Mouse (Mus musculus) liver, embryonic 13.5 days (tissue): ENCODE measurements around the gene Rab38. TPM values are rescaled to one million over a fixed set of nuclear protein-coding genes. Genes with fewer than 3 reads are reported as not detected.

Source experiments
- ATAC-seq: fragments of 200-750 bp; cut with Nextera tagmentation; 2 replicates; pipeline ENCODE4 v1.8.0; 2017; ENCODE audit warnings: low read depth, mild to moderate bottlenecking, moderate number of reproducible peaks, moderate library complexity
- DNase-seq: peaks from one replicate; pipeline ENCODE4 v3.0.0; 2022
- H3K27ac ChIP-seq: fragments of 300-500 bp; sonication (generic); 2 replicates; pipeline ENCODE4 v1.5.1; 2015; ENCODE audit warnings: moderate library complexity, mild to moderate bottlenecking, inconsistent platforms
- H3K27me3 ChIP-seq: fragments of 300-500 bp; sonication (generic); 2 replicates; pipeline ENCODE4 v1.6.1; 2015; ENCODE audit warnings: mild to moderate bottlenecking, inconsistent platforms
- H3K36me3 ChIP-seq: fragments of 300-500 bp; sonication (generic); 2 replicates; pipeline ENCODE4 v1.6.1; 2015; ENCODE audit warnings: mild to moderate bottlenecking, inconsistent platforms
- H3K4me1 ChIP-seq: fragments of 300-500 bp; sonication (generic); replicated peaks from 2 replicates; pipeline ENCODE4 v1.6.1; 2015; ENCODE audit warnings: inconsistent platforms
- H3K4me2 ChIP-seq: fragments of 300-500 bp; sonication (generic); 2 replicates; pipeline ENCODE4 v1.6.1; 2015; ENCODE audit warnings: inconsistent platforms, mild to moderate bottlenecking, moderate library complexity
- H3K4me3 ChIP-seq: fragments of 300-500 bp; sonication (generic); replicated peaks from 2 replicates; pipeline ENCODE4 v1.5.1; 2015; ENCODE audit warnings: mild to moderate bottlenecking, inconsistent platforms
- H3K9ac ChIP-seq: fragments of 300-500 bp; sonication (generic); 2 replicates; pipeline ENCODE4 v1.6.1; 2015; ENCODE audit warnings: mild to moderate bottlenecking, inconsistent platforms
- H3K9me3 ChIP-seq: fragments of 300-500 bp; sonication (generic); replicated peaks from 2 replicates; pipeline ENCODE4 v1.6.1; 2016; ENCODE audit warnings: inconsistent platforms
- WGBS: fragments of 180-500 bp; shearing (Covaris S2); methylation state at CpG from one replicate; pipeline ENCODE4 v1.1.7; 2015; ENCODE audit not compliant: insufficient replicate concordance; 5-methylcytosine and 5-hydroxymethylcytosine counted together
- polyA plus RNA-seq: library from polyadenylated mRNA; unstranded; fragments of >200 nt; fragmentation: Nextera tagmentation; extraction: Ambion mirVana; gene quantifications from 2 replicates; pipeline ENCODE4 v1.2.1, GENCODE M21; 2015

Rab38 gene
- 4.8 and 5.2 TPM in 2 replicates for polyA plus RNA-seq

DNA sequence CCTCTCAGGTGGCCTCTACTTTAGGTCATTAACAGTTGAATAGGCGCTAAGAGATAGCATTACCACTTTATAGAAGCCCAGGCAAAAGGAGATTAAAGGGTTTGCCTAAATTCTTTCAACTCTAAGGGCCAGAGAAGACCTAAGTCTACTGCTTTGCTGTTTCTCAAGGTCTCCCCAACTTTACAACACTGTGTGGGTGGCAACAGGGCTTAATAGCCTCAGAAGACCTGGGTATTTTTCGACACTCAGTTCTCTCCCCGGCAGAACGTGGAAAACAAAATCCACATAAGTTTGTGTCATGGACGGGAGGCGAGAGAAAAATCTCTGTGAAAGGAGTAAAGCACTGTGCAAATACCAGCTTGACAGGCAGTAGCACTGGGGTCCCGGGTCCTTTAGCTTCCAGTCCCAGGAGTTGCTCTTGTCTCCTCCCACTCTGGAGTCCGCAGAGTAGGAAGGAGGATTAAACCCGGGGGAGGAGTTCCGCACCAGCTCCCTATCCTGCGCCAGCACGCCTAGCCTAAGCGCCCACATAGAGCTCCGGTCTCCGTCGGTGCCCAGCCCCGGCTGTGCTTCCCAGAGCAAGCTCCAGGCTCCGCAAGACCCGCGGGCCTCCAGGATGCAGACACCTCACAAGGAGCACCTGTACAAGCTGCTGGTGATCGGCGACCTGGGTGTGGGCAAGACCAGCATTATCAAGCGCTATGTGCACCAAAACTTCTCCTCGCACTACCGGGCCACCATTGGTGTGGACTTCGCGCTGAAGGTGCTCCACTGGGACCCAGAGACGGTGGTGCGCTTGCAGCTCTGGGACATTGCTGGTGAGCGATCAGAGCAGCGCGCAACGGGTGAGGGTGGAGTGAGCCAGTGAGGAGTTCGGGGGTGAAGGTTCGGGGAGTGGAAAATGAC is at the start of gene Rab38:
Gene Rab38, plus strand, starts transcription at position 488 of the 906 bp plus-strand sequence.
- Histone ChIP-seq H3K27me3 (no peaks in the 10 kb centered on the region), H3K27ac (no peak within 1 kb of the TSS), H3K9ac (peak within 1 kb of the TSS; percentile 62), H3K4me2 (peak within 1 kb of the TSS; percentile 75), H3K4me3 (peak within 1 kb of the TSS; percentile 60), H3K36me3 (no peaks in the 10 kb centered on the region), H3K9me3 (no peaks in the 10 kb centered on the region), H3K4me1 (peaks cover 7% of the 10 kb centered on the region)
- ATAC-seq, result peak; percentile 92
- 2% methylated on average over 35 of the region's 35 CpGs for WGBS
- DNase-seq, result peak; percentile 33

DNA sequence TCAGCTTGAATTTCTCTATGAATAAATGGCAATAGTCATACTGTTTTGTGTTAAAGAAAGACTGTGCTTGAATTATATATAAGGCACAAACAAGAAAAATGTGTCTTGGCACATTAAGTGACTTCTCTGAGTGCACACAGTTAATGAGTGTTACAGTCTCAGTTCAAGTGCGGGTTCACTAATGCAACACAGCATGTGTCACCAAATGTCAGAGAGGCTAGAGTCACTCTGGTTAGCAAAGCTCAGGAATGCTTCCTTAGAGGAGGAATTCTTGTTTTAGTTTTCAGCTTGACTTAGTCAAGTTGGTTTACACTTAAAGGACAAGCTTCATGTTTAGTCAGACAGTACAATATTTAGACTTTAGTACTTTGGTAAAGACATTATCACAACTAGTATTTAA is 35.5 kb upstream of the Rab38 start:
- Histone ChIP-seq H3K4me3 (no peak overlapping the region), H3K4me2 (no peak overlapping the region), H3K27me3 (no peaks in the 10 kb centered on the region), H3K36me3 (no peaks in the 10 kb centered on the region), H3K4me1 (no peaks in the 10 kb centered on the region), H3K27ac (no peak overlapping the region), H3K9ac (no peak overlapping the region), H3K9me3 (no peaks in the 10 kb centered on the region)
- ATAC-seq (no peak), DNase-seq (no peak)
- 83% methylated on average over 1 of the region's 1 CpGs for WGBS

DNA sequence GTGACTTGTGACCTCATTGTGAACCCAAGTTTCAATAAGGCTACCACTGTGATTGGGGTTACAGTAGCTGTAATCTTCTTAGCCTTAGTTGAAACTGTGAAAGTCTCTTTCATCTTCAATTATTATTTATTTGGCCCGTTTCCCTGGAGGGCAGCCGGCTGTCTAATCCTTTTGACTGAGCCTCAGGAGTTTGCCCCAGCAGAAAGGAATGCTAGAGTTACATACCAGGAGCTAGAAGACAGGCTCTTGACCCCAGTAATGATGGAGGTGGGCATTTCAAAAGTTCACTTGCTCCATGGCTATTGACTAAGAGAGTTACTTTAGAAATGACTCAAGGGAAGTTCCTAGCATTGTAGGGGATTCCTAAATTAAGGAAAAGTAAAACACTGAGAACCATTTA is 34.3 kb upstream of the Rab38 start:
- no peak for ATAC-seq
- DNase-seq, result no peak
- Histone ChIP-seq H3K36me3 (no peaks in the 10 kb centered on the region), H3K27ac (no peak overlapping the region), H3K4me2 (no peak overlapping the region), H3K27me3 (no peaks in the 10 kb centered on the region), H3K4me3 (no peak overlapping the region), H3K4me1 (no peaks in the 10 kb centered on the region), H3K9ac (no peak overlapping the region), H3K9me3 (no peaks in the 10 kb centered on the region)
- WGBS, result 37% methylated on average over 2 of the region's 2 CpGs

DNA sequence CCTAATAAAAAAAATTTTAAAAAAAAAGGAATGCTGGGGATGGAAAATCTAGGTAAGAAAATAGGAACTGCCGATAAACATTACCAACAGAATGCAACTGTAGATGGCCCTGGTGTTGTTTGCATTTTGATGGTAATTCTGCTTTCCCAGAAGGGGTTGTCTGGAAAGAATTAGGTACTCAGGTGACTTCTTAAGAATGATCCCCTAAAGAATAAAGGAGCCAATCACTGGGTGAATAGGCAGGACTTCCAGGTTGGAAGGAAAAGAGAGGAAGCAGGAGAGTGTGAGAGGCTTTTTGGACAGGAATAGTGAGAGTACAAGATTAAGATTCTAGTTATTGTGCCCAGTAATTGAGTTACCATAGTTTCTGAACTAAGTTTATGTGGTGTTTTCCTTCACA is 24.8 kb upstream of the Rab38 start:
- DNase-seq (no peak), ATAC-seq (no peak)
- Histone ChIP-seq H3K27ac (no peak overlapping the region), H3K27me3 (no peaks in the 10 kb centered on the region), H3K36me3 (no peaks in the 10 kb centered on the region), H3K9me3 (no peaks in the 10 kb centered on the region), H3K4me3 (no peak overlapping the region), H3K4me2 (no peak overlapping the region), H3K9ac (no peak overlapping the region), H3K4me1 (no peaks in the 10 kb centered on the region)
- 67% methylated on average over 1 of the region's 1 CpGs for WGBS

DNA sequence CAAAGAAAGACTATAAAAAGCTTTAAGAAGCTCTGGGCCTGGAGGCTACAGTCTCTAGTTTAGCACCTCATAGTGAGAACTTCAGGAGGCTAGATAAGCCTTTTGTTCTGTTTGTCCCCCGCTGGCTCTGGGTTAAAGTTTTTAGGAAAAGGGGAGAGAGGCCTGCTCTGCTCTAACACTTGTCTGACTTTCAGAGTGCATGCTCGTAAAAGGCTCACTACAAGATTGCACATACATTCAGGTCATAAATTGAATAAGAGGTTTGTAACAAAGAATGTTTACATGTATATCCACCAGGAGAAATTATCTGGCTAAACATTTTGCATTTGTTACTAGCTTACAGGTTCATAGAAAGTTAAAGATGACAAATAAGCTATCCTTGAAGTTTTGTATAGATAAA is 23.6 kb upstream of the Rab38 start:
- Histone ChIP-seq H3K9me3 (no peaks in the 10 kb centered on the region), H3K27me3 (no peaks in the 10 kb centered on the region), H3K36me3 (no peaks in the 10 kb centered on the region), H3K4me1 (no peaks in the 10 kb centered on the region), H3K4me2 (no peak overlapping the region), H3K27ac (no peak overlapping the region), H3K4me3 (no peak overlapping the region), H3K9ac (no peak overlapping the region)
- ATAC-seq (no peak), DNase-seq (no peak)
- 66% methylated on average over 2 of the region's 2 CpGs for WGBS

DNA sequence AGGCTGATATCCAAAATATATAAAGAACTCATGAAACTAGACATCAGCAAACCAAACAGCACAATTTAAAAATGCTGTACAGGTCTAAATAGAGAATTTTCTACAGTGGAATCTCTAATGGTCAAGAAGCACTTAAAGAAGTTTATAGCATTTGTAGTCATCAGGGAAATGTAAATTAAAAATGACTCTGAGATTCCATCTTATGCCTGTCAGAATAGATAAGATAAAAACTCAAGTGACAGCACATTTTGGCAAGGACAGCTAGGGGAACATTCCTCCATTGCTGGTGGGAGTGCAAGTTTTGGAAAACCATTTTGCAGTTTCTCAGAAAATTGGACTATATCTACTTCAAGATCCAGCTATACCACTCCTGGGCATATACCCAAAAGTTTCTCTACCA is 8.3 kb upstream of the Rab38 start:
- no peak for ATAC-seq
- DNase-seq, result no peak
- Histone ChIP-seq H3K4me2 (no peak overlapping the region), H3K4me3 (no peak overlapping the region), H3K9me3 (no peaks in the 10 kb centered on the region), H3K27ac (no peak overlapping the region), H3K9ac (no peak overlapping the region), H3K36me3 (no peaks in the 10 kb centered on the region), H3K4me1 (no peaks in the 10 kb centered on the region), H3K27me3 (no peaks in the 10 kb centered on the region)

DNA sequence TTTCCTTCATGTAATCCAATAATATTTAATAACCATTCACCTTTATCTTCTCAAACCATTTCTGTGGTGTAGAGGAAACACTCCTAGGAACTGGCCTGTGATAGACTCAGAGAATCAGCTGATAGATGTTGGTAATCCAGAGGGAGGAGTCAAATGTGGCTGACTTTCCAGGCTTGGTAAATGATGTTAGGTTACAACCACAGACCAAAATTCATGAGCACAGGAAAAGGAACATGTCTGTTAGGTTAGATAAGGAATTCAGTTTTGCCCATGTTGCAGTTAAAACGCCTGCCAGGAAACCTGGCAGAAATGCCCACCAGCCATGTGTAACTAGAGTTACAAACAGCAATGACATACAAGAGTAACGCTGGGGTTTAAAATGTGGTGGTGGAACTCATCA is 6.2 kb upstream of the Rab38 start:
- no peaks in the 10 kb centered on the region for H3K36me3 ChIP-seq
- no peak overlapping the region for H3K27ac ChIP-seq
- no peaks in the 10 kb centered on the region for H3K9me3 ChIP-seq
- no peaks in the 10 kb centered on the region for H3K4me1 ChIP-seq
- no peaks in the 10 kb centered on the region for H3K27me3 ChIP-seq
- WGBS, result 2% methylated on average over 2 of the region's 2 CpGs
- H3K9ac ChIP-seq, result no peak overlapping the region
- no peak overlapping the region for H3K4me3 ChIP-seq
- H3K4me2 ChIP-seq, result no peak overlapping the region
- ATAC-seq (peak; percentile 64; the same call in 1 of the 2 replicates), DNase-seq (no peak)

DNA sequence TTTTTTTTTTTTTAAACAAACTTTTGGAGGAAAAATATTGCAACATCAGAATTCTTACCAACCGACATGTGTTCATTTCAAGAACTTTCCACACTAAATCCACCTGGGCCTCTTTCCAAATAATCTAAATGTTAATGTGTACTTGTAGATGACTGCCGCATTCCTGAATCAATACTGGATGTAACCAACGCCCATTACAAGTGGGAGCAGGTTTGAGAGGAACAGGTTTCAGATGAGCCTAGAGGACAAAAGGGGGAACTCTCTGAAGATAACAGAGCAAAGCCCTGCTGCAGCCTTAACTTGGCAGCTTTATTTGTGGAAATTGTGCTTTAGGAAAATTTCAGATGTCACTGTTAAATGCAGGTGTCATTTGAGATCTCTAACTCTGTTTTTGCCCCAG is 4.3 kb upstream of the Rab38 start:
- no peak overlapping the region for H3K4me2 ChIP-seq
- no peak overlapping the region for H3K4me3 ChIP-seq
- H3K4me1 ChIP-seq, result peaks cover 5% of the 10 kb centered on the region
- H3K36me3 ChIP-seq, result no peaks in the 10 kb centered on the region
- no peak for DNase-seq
- no peak overlapping the region for H3K9ac ChIP-seq
- H3K27me3 ChIP-seq, result no peaks in the 10 kb centered on the region
- ATAC-seq, result no peak
- no peak overlapping the region for H3K27ac ChIP-seq
- H3K9me3 ChIP-seq, result no peaks in the 10 kb centered on the region
- WGBS, result 43% methylated on average over 3 of the region's 3 CpGs

DNA sequence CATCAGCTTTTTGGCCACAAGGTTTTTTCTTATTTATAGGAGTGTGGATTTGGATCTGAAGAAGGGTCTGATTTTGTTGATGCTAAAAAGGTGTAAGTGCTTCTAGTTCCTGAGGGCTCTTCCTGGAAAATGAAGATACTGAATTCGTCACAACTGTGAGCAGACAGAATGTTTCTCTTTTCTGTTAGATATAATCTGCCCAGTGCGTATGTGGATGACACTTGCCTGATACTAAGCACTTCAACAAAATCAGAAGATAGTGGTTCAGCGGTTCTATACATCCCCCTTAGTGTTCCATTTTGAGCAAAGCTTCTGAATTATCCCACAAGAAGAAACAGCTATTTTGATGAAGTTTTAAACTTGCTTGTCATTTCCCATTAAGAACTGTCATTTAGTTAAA is 2.6 kb upstream of the Rab38 start:
- Histone ChIP-seq H3K4me3 (no peak overlapping the region), H3K9ac (no peak overlapping the region), H3K9me3 (no peaks in the 10 kb centered on the region), H3K27ac (no peak overlapping the region), H3K4me2 (no peak overlapping the region), H3K27me3 (no peaks in the 10 kb centered on the region), H3K36me3 (no peaks in the 10 kb centered on the region), H3K4me1 (peaks cover 7% of the 10 kb centered on the region)
- DNase-seq (no peak), ATAC-seq (no peak)
- 30% methylated on average over 3 of the region's 3 CpGs for WGBS

DNA sequence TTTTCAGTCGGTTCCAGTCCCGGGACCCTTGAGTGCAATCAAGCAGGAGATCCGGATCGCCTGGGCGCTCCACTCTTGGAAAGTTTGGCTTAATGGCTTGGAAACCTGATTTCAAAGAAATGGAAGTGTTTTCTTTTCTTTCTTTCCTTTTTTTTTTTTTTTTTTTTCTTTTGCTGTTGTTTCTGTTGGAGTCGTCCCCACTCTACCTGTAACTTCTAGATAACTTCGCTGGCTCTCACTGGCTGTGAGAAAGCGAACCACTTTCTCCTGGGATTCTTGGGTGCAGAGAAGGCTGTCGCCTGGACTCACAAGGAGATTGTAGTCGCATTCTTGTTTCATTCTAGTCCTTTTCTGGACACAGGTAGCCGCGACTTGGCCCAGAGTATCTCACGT is 615 bp downstream of the Rab38 start:
- Histone ChIP-seq H3K4me2 (peak overlapping the region; percentile 75), H3K4me3 (peak overlapping the region; percentile 60), H3K27ac (no peak overlapping the region), H3K27me3 (no peaks in the 10 kb centered on the region), H3K4me1 (peaks cover 7% of the 10 kb centered on the region), H3K9me3 (no peaks in the 10 kb centered on the region), H3K36me3 (no peaks in the 10 kb centered on the region), H3K9ac (peak overlapping the region; percentile 62)
- DNase-seq, result no peak
- no peak for ATAC-seq
- 2% methylated on average over 13 of the region's 13 CpGs for WGBS

DNA sequence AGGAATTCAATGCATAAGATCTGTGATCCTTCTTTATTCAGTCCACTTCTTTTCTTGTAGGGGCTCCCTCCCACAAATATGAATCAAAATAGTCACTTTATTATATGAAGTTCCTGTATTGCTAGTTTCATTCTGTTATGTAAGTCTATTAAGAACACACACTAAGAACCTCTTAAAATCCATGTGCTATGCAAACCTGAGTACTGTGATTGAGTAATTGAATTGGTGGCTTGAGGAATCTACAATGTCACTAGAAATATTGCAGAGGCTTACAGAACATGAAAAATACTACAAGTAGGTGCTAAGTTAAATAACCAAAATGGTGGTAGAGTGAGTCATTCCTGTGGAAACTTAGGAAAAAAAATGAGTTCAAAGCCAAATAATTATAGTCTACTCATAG is 10.2 kb downstream of the Rab38 start:
- Histone ChIP-seq H3K9me3 (no peaks in the 10 kb centered on the region), H3K4me3 (no peak overlapping the region), H3K4me2 (no peak overlapping the region), H3K36me3 (no peaks in the 10 kb centered on the region), H3K4me1 (no peaks in the 10 kb centered on the region), H3K27me3 (no peaks in the 10 kb centered on the region), H3K27ac (no peak overlapping the region), H3K9ac (no peak overlapping the region)
- DNase-seq, result no peak
- no peak for ATAC-seq

DNA sequence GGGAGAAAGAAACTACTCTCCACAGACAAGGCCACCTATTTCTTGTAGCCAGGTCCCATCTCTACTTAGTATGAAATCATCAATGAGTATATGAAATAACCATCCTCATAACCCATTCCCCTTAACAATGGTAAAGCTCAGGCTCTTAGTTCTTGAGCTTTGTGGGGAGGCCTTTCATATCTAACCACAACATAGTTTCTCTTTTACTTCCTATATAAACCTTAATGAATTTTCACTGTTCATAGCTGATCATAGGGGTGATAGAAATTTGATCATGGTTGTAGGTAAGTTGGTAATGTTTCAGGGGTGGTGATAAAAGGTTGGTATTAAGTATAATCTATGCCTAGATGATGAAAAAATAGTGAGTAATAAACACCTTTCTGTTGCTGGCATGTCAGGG is 12.6 kb downstream of the Rab38 start:
- DNase-seq, result no peak
- Histone ChIP-seq H3K4me2 (no peak overlapping the region), H3K27me3 (no peaks in the 10 kb centered on the region), H3K27ac (no peak overlapping the region), H3K9ac (no peak overlapping the region), H3K4me1 (no peaks in the 10 kb centered on the region), H3K4me3 (no peak overlapping the region), H3K36me3 (no peaks in the 10 kb centered on the region), H3K9me3 (no peaks in the 10 kb centered on the region)
- no peak for ATAC-seq
